Mouse (Mus musculus) liver, embryonic 16.5 days (tissue): Measurements from ENCODE around the gene Defa22. TPM values are rescaled to one million over a fixed set of nuclear protein-coding genes. Genes with fewer than 3 reads are reported as not detected.
"Not testable (repeated sequence)": the region's sequence is repeated elsewhere in the genome, so short reads cannot be mapped to it uniquely, and the experiment has no call there.

Source experiments
- ATAC-seq: fragments of 200-750 bp; cut with Nextera tagmentation; 2 replicates; pipeline ENCODE4 v1.8.0; 2017; ENCODE audit warnings: low read depth, mild to moderate bottlenecking, moderate number of reproducible peaks, moderate library complexity
- H3K27ac ChIP-seq: fragments of 300-500 bp; sonication (generic); 2 replicates; pipeline ENCODE4 v1.5.1; 2014; ENCODE audit warnings: mild to moderate bottlenecking, low read length
- H3K27me3 ChIP-seq: fragments of 300-500 bp; sonication (generic); 2 replicates; pipeline ENCODE4 v1.6.1; 2014; ENCODE audit warnings: low read depth, low read length, mixed read lengths; ENCODE audit not compliant: control insufficient read depth, insufficient read depth
- H3K36me3 ChIP-seq: fragments of 300-500 bp; sonication (generic); 2 replicates; pipeline ENCODE4 v1.6.1; 2014; ENCODE audit warnings: mild to moderate bottlenecking; ENCODE audit not compliant: control insufficient read depth, insufficient read depth
- H3K4me1 ChIP-seq: fragments of 300-500 bp; sonication (generic); 2 replicates; pipeline ENCODE4 v1.6.1; 2014; ENCODE audit warnings: low read depth, low read length, mixed read lengths; ENCODE audit not compliant: control insufficient read depth
- H3K4me2 ChIP-seq: fragments of 300-500 bp; sonication (generic); 2 replicates; pipeline ENCODE4 v1.6.1; 2014; ENCODE audit warnings: low read depth, low read length, mixed read lengths
- H3K4me3 ChIP-seq: fragments of 300-500 bp; sonication (generic); 2 replicates; pipeline ENCODE4 v1.5.1; 2014; ENCODE audit warnings: low read depth, mild to moderate bottlenecking, low read length
- H3K9ac ChIP-seq: fragments of 300-500 bp; sonication (generic); 2 replicates; pipeline ENCODE4 v1.6.1; 2014; ENCODE audit warnings: low read depth, low read length
- H3K9me3 ChIP-seq: fragments of 300-500 bp; sonication (generic); replicated peaks from 2 replicates; pipeline ENCODE4 v1.6.1; 2016; ENCODE audit warnings: low read length; ENCODE audit not compliant: control insufficient read depth
- WGBS: fragments of 180-500 bp; shearing (Covaris S2); extraction: QIAGEN DNeasy Blood & Tissue Kit; methylation state at CpG from one replicate; pipeline ENCODE4 v1.1.7; 2014; ENCODE audit not compliant: insufficient replicate concordance; 5-methylcytosine and 5-hydroxymethylcytosine counted together
- polyA plus RNA-seq: library from polyadenylated mRNA; unstranded; fragments of >200 nt; fragmentation: Nextera tagmentation; extraction: Ambion mirVana; gene quantifications from 2 replicates; pipeline ENCODE4 v1.2.1, GENCODE M21; 2015

Gene Defa22
- polyA plus RNA-seq: not detected in 2 replicates

- ATAC-seq: not testable (repeated sequence)
These were observed at the start of gene Defa22 for GRCm38 (mm10) chr8:21161977-21162376. Defa22 (plus strand) TSS chr8:21162277.

GRCm38 (mm10) chr8:21134342-21134741 is 27.7 kb upstream of the Defa22 start, which contains the start of gene Defa30:
Defa30 (plus strand) TSS chr8:21134642.
- not testable (repeated sequence) for H3K27ac ChIP-seq, H3K4me3 ChIP-seq, H3K4me2 ChIP-seq, ATAC-seq, H3K9me3 ChIP-seq, H3K9ac ChIP-seq, H3K4me1 ChIP-seq, H3K27me3 ChIP-seq, H3K36me3 ChIP-seq
- WGBS: 35% methylated on average over 3 of the region's 3 CpGs

More at GRCm38 (mm10) chr8:21161977-21162376, at the start of gene Defa22:
- H3K9ac ChIP-seq, H3K4me1 ChIP-seq, H3K27me3 ChIP-seq, H3K4me3 ChIP-seq, H3K9me3 ChIP-seq, H3K27ac ChIP-seq, H3K36me3 ChIP-seq, H3K4me2 ChIP-seq: not testable (repeated sequence)
- WGBS: no CpG with 5 or more reads among the region's 1 CpGs

GRCm38 (mm10) chr8:21191314-21191713 is 29.2 kb downstream of the Defa22 start, which contains the start of gene Defa31:
Defa31 (plus strand) TSS chr8:21191614.
- no CpG with 5 or more reads among the region's 1 CpGs for WGBS
- ATAC-seq, H3K27me3 ChIP-seq: not testable (repeated sequence)

GRCm38 (mm10) chr8:21201261-21201660 is 39.2 kb downstream of the Defa22 start, which contains the start of gene Gm15293:
Gm15293 (plus strand) TSS chr8:21201561.
- H3K4me2 ChIP-seq: not testable (repeated sequence)
- no CpG with 5 or more reads among the region's 1 CpGs for WGBS

More at GRCm38 (mm10) chr8:21191314-21191713, 29.2 kb downstream of the Defa22 start, which contains the start of gene Defa31:
- H3K9me3 ChIP-seq, H3K4me3 ChIP-seq, H3K4me2 ChIP-seq, H3K36me3 ChIP-seq, H3K4me1 ChIP-seq, H3K27ac ChIP-seq, H3K9ac ChIP-seq: not testable (repeated sequence)

More at GRCm38 (mm10) chr8:21201261-21201660, 39.2 kb downstream of the Defa22 start, which contains the start of gene Gm15293:
- H3K4me1 ChIP-seq, H3K4me3 ChIP-seq, H3K9me3 ChIP-seq, H3K36me3 ChIP-seq, H3K9ac ChIP-seq, H3K27ac ChIP-seq, ATAC-seq, H3K27me3 ChIP-seq: not testable (repeated sequence)

Other genes with a start within 250 kb of the Defa22 start
- gene Gm6040, start 240.2 kb upstream of the Defa22 start, polyA plus RNA-seq: not detected in 2 replicates
- not detected in 2 replicates for gene AY761185, start 217.6 kb upstream of the Defa22 start, polyA plus RNA-seq
- not detected in 2 replicates for gene Defa21, start 136.7 kb upstream of the Defa22 start, polyA plus RNA-seq
- not detected in 2 replicates for gene Defa23, start 107.2 kb upstream of the Defa22 start, polyA plus RNA-seq
- gene Defa35, start 97.2 kb upstream of the Defa22 start, polyA plus RNA-seq: not detected in 2 replicates
- gene Defa25, start 77.8 kb upstream of the Defa22 start, polyA plus RNA-seq: not detected in 2 replicates
- gene Gm14851, start 66.2 kb upstream of the Defa22 start, polyA plus RNA-seq: not detected in 2 replicates
- not detected in 2 replicates for gene Defa30, start 27.6 kb upstream of the Defa22 start, polyA plus RNA-seq
- gene Defa31, start 29.3 kb downstream of the Defa22 start, polyA plus RNA-seq: not detected in 2 replicates
- not detected in 2 replicates for gene Gm15293, start 39.3 kb downstream of the Defa22 start, polyA plus RNA-seq
- not detected in 2 replicates for gene Gm15292, start 87.5 kb downstream of the Defa22 start, polyA plus RNA-seq
- not detected in 2 replicates for gene Defa27, start 153.3 kb downstream of the Defa22 start, polyA plus RNA-seq
- not detected in 2 replicates for gene Defa29, start 164.7 kb downstream of the Defa22 start, polyA plus RNA-seq
- not detected in 2 replicates for gene Defa2, start 216.2 kb downstream of the Defa22 start, polyA plus RNA-seq
- gene Defa33, start 229.5 kb downstream of the Defa22 start, polyA plus RNA-seq: not detected in 2 replicates